Mouse (Mus musculus) embryonic facial prominence, embryonic 14.5 days (tissue): ENCODE measurements at regions not wholly inside any gene's neighbourhood (a gene's known extent, or its start where the extent isn't known, plus 50 kb on each side); places are given as distances from the start of the nearest gene placed in this dataset.

Experiments
- ATAC-seq: fragments of 200-750 bp; cut with Nextera tagmentation; 2 replicates; pipeline ENCODE4 v1.8.0; 2017; ENCODE audit warnings: low read depth, moderate number of reproducible peaks, moderate TSS enrichment
- DNase-seq: peaks from one replicate; pipeline ENCODE4 v3.0.0-alpha.2; 2015; ENCODE audit warnings: low spot score
- H3K27ac ChIP-seq: fragments of 300-500 bp; sonication (generic); replicated peaks from 2 replicates; pipeline ENCODE4 v1.5.1; 2014; ENCODE audit warnings: low read depth, mild to moderate bottlenecking, low read length, moderate library complexity
- H3K27me3 ChIP-seq: fragments of 300-500 bp; sonication (generic); replicated peaks from 2 replicates; pipeline ENCODE4 v1.6.1; 2014; ENCODE audit warnings: low read length; ENCODE audit not compliant: control insufficient read depth, insufficient read depth
- H3K36me3 ChIP-seq: fragments of 300-500 bp; sonication (generic); 2 replicates; pipeline ENCODE4 v1.6.1; 2014; ENCODE audit warnings: low read length, mixed read lengths; ENCODE audit not compliant: control insufficient read depth, insufficient read depth
- H3K4me1 ChIP-seq: fragments of 300-500 bp; sonication (generic); 2 replicates; pipeline ENCODE4 v1.6.1; 2014; ENCODE audit warnings: antibody characterized with exemption, low read length; ENCODE audit not compliant: control insufficient read depth, insufficient read depth
- H3K4me2 ChIP-seq: fragments of 300-500 bp; sonication (generic); 2 replicates; pipeline ENCODE4 v1.6.1; 2014; ENCODE audit warnings: low read depth, mild to moderate bottlenecking, low read length, moderate library complexity, mixed read lengths
- H3K4me3 ChIP-seq: fragments of 300-500 bp; sonication (generic); 2 replicates; pipeline ENCODE4 v1.5.1; 2014; ENCODE audit warnings: low read depth, mild to moderate bottlenecking, low read length
- H3K9ac ChIP-seq: fragments of 300-500 bp; sonication (generic); 2 replicates; pipeline ENCODE4 v1.6.1; 2014; ENCODE audit warnings: low read depth, mild to moderate bottlenecking, low read length, moderate library complexity, mixed read lengths
- H3K9me3 ChIP-seq: fragments of 300-500 bp; sonication (generic); 2 replicates; pipeline ENCODE4 v1.6.1; 2016; ENCODE audit warnings: low read length; ENCODE audit not compliant: control insufficient read depth
- WGBS: fragments of 180-500 bp; shearing (Covaris S2); extraction: QIAGEN DNeasy Blood & Tissue Kit; methylation state at CpG from one replicate; pipeline ENCODE4 v1.1.7; 2014; 5-methylcytosine and 5-hydroxymethylcytosine counted together

GRCm38 (mm10) chr15:85675736-85676135 is 59.0 kb upstream of the Ppara start:
- Histone ChIP-seq H3K9me3 (no peaks in the 10 kb centered on the region), H3K4me2 (no peak overlapping the region), H3K36me3 (peaks cover 28% of the 10 kb centered on the region), H3K4me3 (no peak overlapping the region), H3K9ac (no peak overlapping the region), H3K27ac (no peak overlapping the region), H3K27me3 (no peaks in the 10 kb centered on the region), H3K4me1 (peaks cover 31% of the 10 kb centered on the region)
- ATAC-seq, result no peak
- WGBS, result 79% methylated on average over 5 of the region's 5 CpGs
- no peak for DNase-seq

- Histone ChIP-seq H3K27me3 (no peaks in the 10 kb centered on the region), H3K27ac (no peak overlapping the region), H3K4me3 (no peak overlapping the region), H3K4me1 (peaks cover 35% of the 10 kb centered on the region), H3K9ac (no peak overlapping the region), H3K4me2 (no peak overlapping the region), H3K36me3 (peaks cover 28% of the 10 kb centered on the region), H3K9me3 (no peaks in the 10 kb centered on the region)
- DNase-seq (no peak), ATAC-seq (no peak)
- WGBS, result 73% methylated on average over 3 of the region's 3 CpGs
Measured at GRCm38 (mm10) chr15:85676156-85676555, 58.6 kb upstream of the Ppara start.

GRCm38 (mm10) chr15:85676871-85677270 is 57.9 kb upstream of the Ppara start:
- no peak overlapping the region for H3K4me3 ChIP-seq
- H3K27ac ChIP-seq, result no peak overlapping the region
- H3K27me3 ChIP-seq, result no peaks in the 10 kb centered on the region
- DNase-seq (no peak), ATAC-seq (no peak)
- no peaks in the 10 kb centered on the region for H3K9me3 ChIP-seq
- 71% methylated on average over 10 of the region's 10 CpGs for WGBS
- peaks cover 28% of the 10 kb centered on the region for H3K36me3 ChIP-seq
- no peak overlapping the region for H3K4me2 ChIP-seq
- H3K9ac ChIP-seq, result no peak overlapping the region; the same call in 1 of the 2 replicates
- peaks cover 38% of the 10 kb centered on the region for H3K4me1 ChIP-seq

GRCm38 (mm10) chr15:85677381-85677780 is 57.4 kb upstream of the Ppara start:
- no peak overlapping the region for H3K4me2 ChIP-seq
- H3K4me3 ChIP-seq, result no peak overlapping the region
- ATAC-seq (no peak), DNase-seq (no peak)
- no peaks in the 10 kb centered on the region for H3K9me3 ChIP-seq
- H3K27ac ChIP-seq, result no peak overlapping the region
- H3K4me1 ChIP-seq, result peaks cover 38% of the 10 kb centered on the region
- peaks cover 33% of the 10 kb centered on the region for H3K36me3 ChIP-seq
- no peaks in the 10 kb centered on the region for H3K27me3 ChIP-seq
- WGBS, result 82% methylated on average over 5 of the region's 6 CpGs
- no peak overlapping the region for H3K9ac ChIP-seq

- WGBS, result 83% methylated on average over 9 of the region's 10 CpGs
- Histone ChIP-seq H3K4me1 (peaks cover 37% of the 10 kb centered on the region), H3K9me3 (no peaks in the 10 kb centered on the region), H3K36me3 (peaks cover 33% of the 10 kb centered on the region), H3K27me3 (no peaks in the 10 kb centered on the region), H3K4me2 (no peak overlapping the region), H3K9ac (no peak overlapping the region), H3K27ac (no peak overlapping the region), H3K4me3 (no peak overlapping the region)
- ATAC-seq (no peak), DNase-seq (no peak)
Measured at GRCm38 (mm10) chr15:85677855-85678254, 56.9 kb upstream of the Ppara start.

- Histone ChIP-seq H3K4me2 (0 out of 2 replicates have a peak overlapping the region, but pooled peaks have one; percentile 35), H3K4me1 (peaks cover 32% of the 10 kb centered on the region)
- WGBS, result 87% methylated on average over 15 of the region's 15 CpGs
Measured at GRCm38 (mm10) chr15:85678351-85678895, 56.4 kb upstream of the Ppara start.

GRCm38 (mm10) chr15:85678981-85679708 is 55.6 kb upstream of the Ppara start:
- Histone ChIP-seq H3K4me1 (peaks cover 25% of the 10 kb centered on the region), H3K27me3 (no peaks in the 10 kb centered on the region), H3K9ac (peak overlapping the region; percentile 48), H3K4me2 (peak overlapping the region; percentile 35), H3K9me3 (no peaks in the 10 kb centered on the region), H3K4me3 (peak overlapping the region; percentile 16), H3K27ac (peak overlapping the region; percentile 77), H3K36me3 (peaks cover 39% of the 10 kb centered on the region)
- DNase-seq, result no peak
- WGBS, result 70% methylated on average over 16 of the region's 24 CpGs
- peak; percentile 16; the same call in 1 of the 2 replicates for ATAC-seq

More at GRCm38 (mm10) chr15:85678351-85678895, 56.4 kb upstream of the Ppara start:
- Histone ChIP-seq H3K4me3 (no peak overlapping the region), H3K36me3 (peaks cover 38% of the 10 kb centered on the region), H3K9ac (no peak overlapping the region), H3K27me3 (no peaks in the 10 kb centered on the region), H3K27ac (peak overlapping the region; percentile 77), H3K9me3 (no peaks in the 10 kb centered on the region)
- DNase-seq (no peak), ATAC-seq (no peak)

- 47% methylated on average over 10 of the region's 10 CpGs for WGBS
- H3K9ac ChIP-seq, result peak overlapping the region; percentile 48; the same call in 1 of the 2 replicates
- H3K36me3 ChIP-seq, result peaks cover 44% of the 10 kb centered on the region
- H3K27me3 ChIP-seq, result no peaks in the 10 kb centered on the region
- peak overlapping the region; percentile 16 for H3K4me3 ChIP-seq
- peak overlapping the region; percentile 77 for H3K27ac ChIP-seq
- no peak for ATAC-seq
- no peaks in the 10 kb centered on the region for H3K9me3 ChIP-seq
- peak overlapping the region; percentile 35 for H3K4me2 ChIP-seq
- DNase-seq, result no peak
- peaks cover 22% of the 10 kb centered on the region for H3K4me1 ChIP-seq
Measured at GRCm38 (mm10) chr15:85679864-85680428, 54.8 kb upstream of the Ppara start.
